Mouse (Mus musculus) G1E (cell line): ENCODE measurements around the gene Vmn1r215. TPM values are rescaled to one million over a fixed set of nuclear protein-coding genes. Genes with fewer than 3 reads are reported as not detected.
"Not testable (repeated sequence)": the region's sequence is repeated elsewhere in the genome, so short reads cannot be mapped to it uniquely, and the experiment has no call there.

Experiments
- ATAC-seq: 2 replicates; pipeline ENCODE4 v1.8.0; 2016; ENCODE audit warnings: mild to moderate bottlenecking; ENCODE audit not compliant: insufficient number of reproducible peaks, poor library complexity, low FRiP score, severe bottlenecking; ENCODE audit errors: extremely low read depth
- DNase-seq: peaks from one replicate; pipeline ENCODE4 v3.0.0; 2012; ENCODE audit warnings: low spot score
- H3K27me3 ChIP-seq: 2 replicates; pipeline ENCODE4 v1.6.1; 2012; ENCODE audit warnings: mild to moderate bottlenecking, low read length, inconsistent platforms; ENCODE audit not compliant: insufficient read depth
- H3K36me3 ChIP-seq: replicated peaks from 2 replicates; pipeline ENCODE3; 2012; ENCODE audit warnings: mild to moderate bottlenecking, inconsistent platforms
- H3K4me1 ChIP-seq: 2 replicates; pipeline ENCODE4 v1.6.1; 2012; ENCODE audit warnings: low read depth, low read length, inconsistent platforms, mixed read lengths; ENCODE audit not compliant: insufficient read depth
- H3K4me3 ChIP-seq: 2 replicates; pipeline ENCODE4 v1.5.1; 2012; ENCODE audit warnings: low read depth, mild to moderate bottlenecking, inconsistent platforms, low read length, moderate library complexity, mixed read lengths
- H3K9me3 ChIP-seq: replicated peaks from 2 replicates; pipeline ENCODE4 v1.6.1; 2012; ENCODE audit warnings: inconsistent platforms
- CTCF ChIP-seq: IDR thresholded peaks from 2 replicates; pipeline ENCODE4 v1.5.1; 2012; ENCODE audit warnings: low read depth, low read length, inconsistent platforms, mixed read lengths
- GATA1 ChIP-seq: IDR thresholded peaks from 2 replicates; pipeline ENCODE4 v1.6.1; 2012; ENCODE audit warnings: borderline replicate concordance, low read length, inconsistent platforms, mixed read lengths
- GATA2 ChIP-seq: IDR thresholded peaks from 2 replicates; pipeline ENCODE4 v1.6.1; 2012; ENCODE audit warnings: low read depth, low read length, inconsistent platforms, borderline replicate concordance
- POLR2AphosphoS5 ChIP-seq: IDR thresholded peaks from 2 replicates; pipeline ENCODE4 v1.6.1; 2012; ENCODE audit warnings: low read depth, low read length, inconsistent platforms; ENCODE audit not compliant: insufficient replicate concordance
- TAL1 ChIP-seq: conservative IDR thresholded peaks from 2 replicates; pipeline ENCODE4 v1.6.1; 2012; ENCODE audit warnings: low read depth, low read length, inconsistent platforms, mixed read lengths
- polyA plus RNA-seq: library from polyadenylated mRNA; stranded (reverse); fragments of >175 nt; gene quantifications from 2 replicates; pipeline ENCODE4 v1.2.3, GENCODE M21; 2012
- total RNA-seq, 2 experiments: library from RNA; stranded (forward) in 1 of 2; stranded (reverse) in 1 of 2; fragments of 200-1000 nt in 1 of 2; fragments of >200 nt in 1 of 2; fragmentation: Nextera tagmentation in 1 of 2; gene quantifications; 2 replicates each; pipeline ENCODE4 v1.2.3; 2014 to 2017

Gene Vmn1r215
- total and polyA plus RNA-seq, 3 experiments: 0.38 TPM; not detected in 2

- no peak overlapping the region for H3K4me3 ChIP-seq
- ATAC-seq (no peak), DNase-seq (no peak)
- no peaks in the 10 kb centered on the region for H3K9me3 ChIP-seq
- no peak for TF ChIP-seq GATA1
- TF ChIP-seq POLR2AphosphoS5: no peak
- H3K4me1 ChIP-seq: no peaks in the 10 kb centered on the region
- no peaks in the 10 kb centered on the region for H3K36me3 ChIP-seq
- H3K27me3 ChIP-seq: no peaks in the 10 kb centered on the region
These were observed 26.6 kb downstream of the Vmn1r215 start for GRCm38 (mm10) chr13:23094386-23094785.

- DNase-seq, H3K4me1 ChIP-seq, H3K27me3 ChIP-seq, H3K9me3 ChIP-seq, ATAC-seq, H3K4me3 ChIP-seq, H3K36me3 ChIP-seq: not testable (repeated sequence)
These were observed 50.3 kb downstream of the Vmn1r215 start, which contains the start of gene Vmn1r217 for GRCm38 (mm10) chr13:23118126-23118525. Gene Vmn1r217, minus strand, starts transcription at chr13:23118226.

GRCm38 (mm10) chr13:23120611-23121010 lies 52.8 kb downstream of the Vmn1r215 start:
- TF ChIP-seq CTCF: no peak
- no peak for TF ChIP-seq POLR2AphosphoS5
- TF ChIP-seq GATA1: no peak
- TF ChIP-seq GATA2: no peak
- TF ChIP-seq TAL1: no peak
- DNase-seq: no peak
- H3K4me1 ChIP-seq: no peaks in the 10 kb centered on the region
- H3K36me3 ChIP-seq: no peaks in the 10 kb centered on the region
- H3K4me3 ChIP-seq: no peak overlapping the region
- ATAC-seq: no peak
- 0 out of 2 replicates have a peak, but pooled peaks cover 3% of the 10 kb centered on the region for H3K27me3 ChIP-seq
- H3K9me3 ChIP-seq: no peaks in the 10 kb centered on the region

Other genes with a start within 250 kb of the Vmn1r215 start
- not detected in 2 replicates for gene Vmn1r210, start 236.7 kb upstream of the Vmn1r215 start, total RNA-seq (2014; fragmentation: Nextera tagmentation)
- gene Vmn1r210, start 236.7 kb upstream of the Vmn1r215 start, total RNA-seq (2017): not detected in 2 replicates
- gene Vmn1r210, start 236.7 kb upstream of the Vmn1r215 start, polyA plus RNA-seq: not detected in 2 replicates
- gene Vmn1r211, start 210.5 kb upstream of the Vmn1r215 start, total RNA-seq (2014; fragmentation: Nextera tagmentation): not detected in 2 replicates
- 0.11 and 0.12 TPM in 2 replicates for gene Vmn1r211, start 210.5 kb upstream of the Vmn1r215 start, total RNA-seq (2017)
- not detected in 2 replicates for gene Vmn1r211, start 210.5 kb upstream of the Vmn1r215 start, polyA plus RNA-seq
- gene Vmn1r212, start 183.8 kb upstream of the Vmn1r215 start, total RNA-seq (2014; fragmentation: Nextera tagmentation): not detected in 2 replicates
- gene Vmn1r212, start 183.8 kb upstream of the Vmn1r215 start, total RNA-seq (2017): not detected in 2 replicates
- not detected in 2 replicates for gene Vmn1r212, start 183.8 kb upstream of the Vmn1r215 start, polyA plus RNA-seq
- gene Vmn1r213, start 60.4 kb upstream of the Vmn1r215 start, total RNA-seq (2014; fragmentation: Nextera tagmentation): not detected in 2 replicates
- 0.12 and 0.33 TPM in 2 replicates for gene Vmn1r213, start 60.4 kb upstream of the Vmn1r215 start, total RNA-seq (2017)
- not detected in 2 replicates for gene Vmn1r213, start 60.4 kb upstream of the Vmn1r215 start, polyA plus RNA-seq
- gene Vmn1r214, start 37.6 kb upstream of the Vmn1r215 start, total RNA-seq (2014; fragmentation: Nextera tagmentation): not detected in 2 replicates
- gene Vmn1r214, start 37.6 kb upstream of the Vmn1r215 start, total RNA-seq (2017): under 0.01 and 0.06 TPM in 2 replicates
- not detected in 2 replicates for gene Vmn1r214, start 37.6 kb upstream of the Vmn1r215 start, polyA plus RNA-seq
- gene Vmn1r217, start 50.2 kb downstream of the Vmn1r215 start, total RNA-seq (2014; fragmentation: Nextera tagmentation): not detected in 2 replicates
- 0.06 and 0.11 TPM in 2 replicates for gene Vmn1r217, start 50.2 kb downstream of the Vmn1r215 start, total RNA-seq (2017)
- gene Vmn1r217, start 50.2 kb downstream of the Vmn1r215 start, polyA plus RNA-seq: not detected in 2 replicates
- not detected in 2 replicates for gene Vmn1r218, start 65.1 kb downstream of the Vmn1r215 start, total RNA-seq (2014; fragmentation: Nextera tagmentation)
- gene Vmn1r218, start 65.1 kb downstream of the Vmn1r215 start, total RNA-seq (2017): 0.06 and 0.11 TPM in 2 replicates
- gene Vmn1r218, start 65.1 kb downstream of the Vmn1r215 start, polyA plus RNA-seq: not detected in 2 replicates
- gene Vmn1r219, start 91.3 kb downstream of the Vmn1r215 start, total RNA-seq (2014; fragmentation: Nextera tagmentation): not detected in 2 replicates
- 0.12 and 0.16 TPM in 2 replicates for gene Vmn1r219, start 91.3 kb downstream of the Vmn1r215 start, total RNA-seq (2017)
- not detected in 2 replicates for gene Vmn1r219, start 91.3 kb downstream of the Vmn1r215 start, polyA plus RNA-seq
- gene Vmn1r220, start 120.0 kb downstream of the Vmn1r215 start, total RNA-seq (2014; fragmentation: Nextera tagmentation): not detected in 2 replicates
- gene Vmn1r220, start 120.0 kb downstream of the Vmn1r215 start, total RNA-seq (2017): 0.06 and 0.16 TPM in 2 replicates
- gene Vmn1r220, start 120.0 kb downstream of the Vmn1r215 start, polyA plus RNA-seq: not detected in 2 replicates
- not detected in 2 replicates for gene Vmn1r221, start 146.1 kb downstream of the Vmn1r215 start, total RNA-seq (2014; fragmentation: Nextera tagmentation)
- 0.16 and 0.35 TPM in 2 replicates for gene Vmn1r221, start 146.1 kb downstream of the Vmn1r215 start, total RNA-seq (2017)
- not detected in 2 replicates for gene Vmn1r221, start 146.1 kb downstream of the Vmn1r215 start, polyA plus RNA-seq
- not detected in 2 replicates for gene Vmn1r222, start 167.9 kb downstream of the Vmn1r215 start, total RNA-seq (2014; fragmentation: Nextera tagmentation)
- not detected in 2 replicates for gene Vmn1r222, start 167.9 kb downstream of the Vmn1r215 start, total RNA-seq (2017)
- not detected in 2 replicates for gene Vmn1r222, start 167.9 kb downstream of the Vmn1r215 start, polyA plus RNA-seq
- not detected in 2 replicates for gene Vmn1r223, start 179.1 kb downstream of the Vmn1r215 start, total RNA-seq (2014; fragmentation: Nextera tagmentation)
- gene Vmn1r223, start 179.1 kb downstream of the Vmn1r215 start, total RNA-seq (2017): 0.06 and 0.22 TPM in 2 replicates
- gene Vmn1r223, start 179.1 kb downstream of the Vmn1r215 start, polyA plus RNA-seq: not detected in 2 replicates